Mouse (Mus musculus) MEL (cell line): ENCODE data around the gene Zfc3h1. TPM values are rescaled to one million over a fixed set of nuclear protein-coding genes. Genes with fewer than 3 reads are reported as not detected.

Experiments used
- DNase-seq: peaks from one replicate; pipeline ENCODE4 v3.0.0; 2011; ENCODE audit warnings: low read depth, low spot score
- H3K27ac ChIP-seq: 2 replicates; pipeline ENCODE4 v1.5.1; 2012; ENCODE audit warnings: low read depth, mild to moderate bottlenecking, control low read depth, low read length, moderate library complexity; ENCODE audit not compliant: control insufficient read depth
- H3K27me3 ChIP-seq, 2 experiments: fragments of 150-350 bp in 1 of 2; sonication (generic) in 1 of 2; 2 replicates each; pipeline ENCODE4 v1.6.1; 2012; ENCODE audit warnings: low read length in 2 of 2, mild to moderate bottlenecking in 2 of 2, improper control_type of control experiment in 1 of 2, moderate library complexity in 1 of 2; ENCODE audit not compliant: insufficient read depth in 2 of 2, control insufficient read depth in 1 of 2
- H3K36me3 ChIP-seq, 2 experiments: 2 replicates each; pipeline ENCODE4 v1.6.1; 2012 to 2014; ENCODE audit warnings: low read length in 2 of 2, improper control_type of control experiment in 1 of 2, inconsistent platforms in 1 of 2, mild to moderate bottlenecking in 1 of 2; ENCODE audit not compliant: insufficient read depth in 2 of 2, control insufficient read depth in 1 of 2
- H3K4me1 ChIP-seq, 2 experiments: fragments of 150-350 bp in 1 of 2; sonication (generic) in 1 of 2; 2 replicates each; pipeline ENCODE4 v1.6.1; 2012; ENCODE audit warnings: low read length in 2 of 2, improper control_type of control experiment in 1 of 2, mild to moderate bottlenecking in 1 of 2; ENCODE audit not compliant: insufficient read depth in 2 of 2, control insufficient read depth in 1 of 2
- H3K4me3 ChIP-seq, 2 experiments: fragments of 150-350 bp in 1 of 2; sonication (generic) in 1 of 2; 2 replicates each; pipeline ENCODE4 v1.5.1; 2012; ENCODE audit warnings: low read depth in 2 of 2, low read length in 2 of 2, mild to moderate bottlenecking in 2 of 2, moderate library complexity in 2 of 2, control low read depth in 1 of 2, improper control_type of control experiment in 1 of 2; ENCODE audit not compliant: control insufficient read depth in 1 of 2, insufficient read depth in 1 of 2
- H3K79me2 ChIP-seq: 2 replicates; pipeline ENCODE4 v1.6.1; 2012; ENCODE audit warnings: mild to moderate bottlenecking, low read length, moderate library complexity; ENCODE audit not compliant: control insufficient read depth, poor library complexity, insufficient read depth
- H3K9ac ChIP-seq: 2 replicates; pipeline ENCODE4 v1.6.1; 2012; ENCODE audit warnings: low read depth, mild to moderate bottlenecking, control low read depth, low read length, moderate library complexity; ENCODE audit not compliant: control insufficient read depth, poor library complexity, severe bottlenecking
- H3K9me3 ChIP-seq: fragments of 150-350 bp; sonication (generic); replicated peaks from 2 replicates; pipeline ENCODE4 v1.6.1; 2012; ENCODE audit warnings: mild to moderate bottlenecking, low read length, improper control_type of control experiment, moderate library complexity; ENCODE audit not compliant: insufficient read depth
- BHLHE40 ChIP-seq: IDR thresholded peaks from 2 replicates; pipeline ENCODE4 v1.6.1; 2012; ENCODE audit warnings: low read depth, mild to moderate bottlenecking, inconsistent platforms, low read length, improper control_type of control experiment, borderline replicate concordance
- CHD2 ChIP-seq: IDR thresholded peaks from 2 replicates; pipeline ENCODE4 v1.6.1; 2011; ENCODE audit warnings: low read length, improper control_type of control experiment
- CTCF ChIP-seq, 3 experiments: IDR thresholded peaks in 2 of 3; conservative IDR thresholded peaks in 1 of 3; 2 replicates each; pipeline ENCODE4 v1.5.1; 2011 to 2012; ENCODE audit warnings: low read length in 3 of 3, low read depth in 2 of 3, mild to moderate bottlenecking in 2 of 3, improper control_type of control experiment in 1 of 3, inconsistent platforms in 1 of 3, mixed read lengths in 1 of 3, moderate library complexity in 1 of 3; ENCODE audit not compliant: control insufficient read depth in 1 of 3, insufficient read depth in 1 of 3, poor library complexity in 1 of 3, severe bottlenecking in 1 of 3
- ELF1 ChIP-seq: IDR thresholded peaks from 2 replicates; pipeline ENCODE4 v1.6.1; 2014; ENCODE audit warnings: low read depth, mild to moderate bottlenecking, inconsistent platforms, low read length, improper control_type of control experiment, moderate library complexity
- ETS1 ChIP-seq: IDR thresholded peaks from 2 replicates; pipeline ENCODE4 v1.6.1; 2012; ENCODE audit warnings: low read depth, mild to moderate bottlenecking, inconsistent platforms, low read length, improper control_type of control experiment, moderate library complexity
- GABPA ChIP-seq: IDR thresholded peaks from 2 replicates; pipeline ENCODE4 v1.6.1; 2012; ENCODE audit warnings: low read depth, mild to moderate bottlenecking, inconsistent platforms, low read length, improper control_type of control experiment, moderate library complexity
- HCFC1 ChIP-seq: IDR thresholded peaks from 2 replicates; pipeline ENCODE4 v1.6.1; 2012; ENCODE audit warnings: low read depth, mild to moderate bottlenecking, inconsistent platforms, low read length, improper control_type of control experiment, moderate library complexity
- MAX ChIP-seq: IDR thresholded peaks from 2 replicates; pipeline ENCODE4 v1.6.1; 2011; ENCODE audit warnings: low read length, improper control_type of control experiment
- MAZ ChIP-seq: IDR thresholded peaks from 2 replicates; pipeline ENCODE4 v1.6.1; 2012; ENCODE audit warnings: low read depth, mild to moderate bottlenecking, inconsistent platforms, low read length, improper control_type of control experiment
- MEF2A ChIP-seq: IDR thresholded peaks from 2 replicates; pipeline ENCODE4 v1.6.1; 2014; ENCODE audit warnings: low read depth, mild to moderate bottlenecking, inconsistent platforms, low read length, improper control_type of control experiment; ENCODE audit not compliant: poor library complexity, insufficient replicate concordance, severe bottlenecking; ENCODE audit errors: extremely low read depth
- MXI1 ChIP-seq: IDR thresholded peaks from 2 replicates; pipeline ENCODE4 v1.6.1; 2011; ENCODE audit warnings: mild to moderate bottlenecking, low read depth, low read length, improper control_type of control experiment
- MYC ChIP-seq: IDR thresholded peaks from 2 replicates; pipeline ENCODE4 v1.6.1; 2011; ENCODE audit warnings: low read depth, mild to moderate bottlenecking, low read length, improper control_type of control experiment, moderate library complexity
- NELFE ChIP-seq: IDR thresholded peaks from 2 replicates; pipeline ENCODE4 v1.6.1; 2011; ENCODE audit warnings: low read depth, low read length, improper control_type of control experiment
- NRF1 ChIP-seq: IDR thresholded peaks from 2 replicates; pipeline ENCODE4 v1.6.1; 2014; ENCODE audit warnings: low read depth, mild to moderate bottlenecking, inconsistent platforms, low read length, improper control_type of control experiment, moderate library complexity; ENCODE audit not compliant: poor library complexity, insufficient read depth, severe bottlenecking
- POLR2A ChIP-seq, 2 experiments: IDR thresholded peaks; 2 replicates each; pipeline ENCODE4 v1.6.1; 2011 to 2012; ENCODE audit warnings: low read length in 2 of 2, mild to moderate bottlenecking in 2 of 2, control low read depth in 1 of 2, improper control_type of control experiment in 1 of 2, low read depth in 1 of 2, moderate library complexity in 1 of 2; ENCODE audit not compliant: control insufficient read depth in 1 of 2, insufficient read depth in 1 of 2, poor library complexity in 1 of 2
- POLR2AphosphoS2 ChIP-seq: IDR thresholded peaks from 2 replicates; pipeline ENCODE4 v1.6.1; 2011; ENCODE audit warnings: low read length, improper control_type of control experiment
- RAD21 ChIP-seq: IDR thresholded peaks from 2 replicates; pipeline ENCODE4 v1.6.1; 2011; ENCODE audit warnings: mild to moderate bottlenecking, low read depth, low read length, improper control_type of control experiment
- RCOR1 ChIP-seq: IDR thresholded peaks from 2 replicates; pipeline ENCODE4 v1.6.1; 2012; ENCODE audit warnings: low read depth, mild to moderate bottlenecking, inconsistent platforms, low read length, improper control_type of control experiment
- SIN3A ChIP-seq: IDR thresholded peaks from 2 replicates; pipeline ENCODE4 v1.6.1; 2012; ENCODE audit warnings: low read length, improper control_type of control experiment, inconsistent platforms
- SMC3 ChIP-seq: IDR thresholded peaks from 2 replicates; pipeline ENCODE4 v1.6.1; 2011; ENCODE audit warnings: low read depth, low read length, improper control_type of control experiment
- TAL1 ChIP-seq: IDR thresholded peaks from 2 replicates; pipeline ENCODE4 v1.6.1; 2012; ENCODE audit warnings: mild to moderate bottlenecking, inconsistent platforms, low read length, moderate library complexity, mixed read lengths
- TBP ChIP-seq: IDR thresholded peaks from 2 replicates; pipeline ENCODE4 v1.8.0; 2011; ENCODE audit warnings: low read depth, low read length, improper control_type of control experiment
- TCF12 ChIP-seq: IDR thresholded peaks from 2 replicates; pipeline ENCODE4 v1.6.1; 2014; ENCODE audit warnings: low read depth, mild to moderate bottlenecking, inconsistent platforms, low read length, improper control_type of control experiment, moderate library complexity
- UBTF ChIP-seq: IDR thresholded peaks from 2 replicates; pipeline ENCODE4 v1.6.1; 2012; ENCODE audit warnings: low read depth, mild to moderate bottlenecking, inconsistent platforms, low read length, improper control_type of control experiment, moderate library complexity, borderline replicate concordance; ENCODE audit not compliant: insufficient read depth
- USF1 ChIP-seq: IDR thresholded peaks from 2 replicates; pipeline ENCODE4 v1.6.1; 2014; ENCODE audit warnings: low read depth, mild to moderate bottlenecking, inconsistent platforms, low read length, improper control_type of control experiment, moderate library complexity
- USF2 ChIP-seq, 2 experiments: IDR thresholded peaks; 2 replicates each; pipeline ENCODE4 v1.6.1; 2011 to 2012; ENCODE audit warnings: improper control_type of control experiment in 2 of 2, low read length in 2 of 2, borderline replicate concordance in 1 of 2, inconsistent platforms in 1 of 2, low read depth in 1 of 2, mild to moderate bottlenecking in 1 of 2; ENCODE audit not compliant: insufficient read depth in 1 of 2
- ZKSCAN1 ChIP-seq: IDR thresholded peaks from 2 replicates; pipeline ENCODE4 v1.6.1; 2012; ENCODE audit warnings: low read depth, mild to moderate bottlenecking, inconsistent platforms, low read length, improper control_type of control experiment, moderate library complexity
- ZMIZ1 ChIP-seq: IDR thresholded peaks from 2 replicates; pipeline ENCODE4 v1.6.1; 2012; ENCODE audit warnings: low read depth, mild to moderate bottlenecking, inconsistent platforms, low read length, improper control_type of control experiment, moderate library complexity
- ZNF384 ChIP-seq: IDR thresholded peaks from 2 replicates; pipeline ENCODE4 v1.6.1; 2012; ENCODE audit warnings: low read depth, mild to moderate bottlenecking, inconsistent platforms, low read length, improper control_type of control experiment
- polyA plus RNA-seq, 2 experiments: library from polyadenylated mRNA; stranded (reverse) in 1 of 2; unstranded in 1 of 2; fragments of >175 nt in 1 of 2; fragments of >200 nt in 1 of 2; gene quantifications; 2 replicates each; pipeline versions ENCODE4 v1.2.1 to v1.2.4; 2012; ENCODE audit warnings: low replicate concordance in 2 of 2, low read depth in 1 of 2; ENCODE audit not compliant: insufficient read length in 2 of 2, insufficient read depth in 1 of 2, missing spikeins in 1 of 2
- total RNA-seq: library from RNA; depleted of rRNA; stranded (reverse); fragments of 300-350 nt; gene quantifications from 2 replicates; pipeline ENCODE4 v1.2.3, GENCODE M21; 2012

The Zfc3h1 gene
- total and polyA plus RNA-seq, 3 experiments: 14.4 to 28.7 TPM; not detected in 1

DNA sequence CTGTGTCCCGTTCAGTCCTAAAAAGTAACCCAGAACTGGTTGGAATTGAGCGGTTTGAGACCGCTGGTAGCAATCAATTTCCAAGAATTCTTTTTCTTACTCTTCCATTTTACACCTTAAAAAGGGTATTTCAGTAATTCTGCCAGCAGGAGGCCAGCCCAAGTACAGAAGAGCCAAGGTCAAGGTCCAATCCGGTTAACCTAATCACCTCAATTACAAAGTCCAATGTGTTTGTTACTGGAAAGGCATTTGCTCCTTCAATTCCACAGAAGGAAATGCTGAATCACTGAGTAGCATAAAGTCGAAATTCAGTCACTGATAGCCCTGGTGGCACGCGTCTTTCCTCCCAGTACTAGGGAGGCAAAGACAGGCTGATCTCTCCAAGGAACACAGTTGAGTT, 25.7 kb upstream of the Zfc3h1 start:
- TF ChIP-seq MAZ (no peak), CTCF (IDR thresholded peaks at IDR 0.05 in 2 of 3, conservative IDR thresholded peaks at IDR 0.05 in 1 of 3; ENCODE audit: control insufficient read depth in 1 of 3, insufficient read depth in 1 of 3, low read depth in 2 of 3, low read length in 3 of 3, poor library complexity in 1 of 3, severe bottlenecking in 1 of 3) (peak in 1 of 3 experiments; percentile 13; a peak in 1 of 6 replicates)
- Histone ChIP-seq H3K27me3 (no peaks in the 10 kb centered on the region), H3K4me1 (peaks cover 0 to 10% of the 10 kb centered on the region in 2 experiments; a peak in 1 of 4 replicates), H3K9ac (no peak overlapping the region), H3K36me3 (peaks cover 0 to 8% of the 10 kb centered on the region in 2 experiments; a peak in 2 of 4 replicates), H3K79me2 (no peaks in the 10 kb centered on the region), H3K27ac (no peak overlapping the region), H3K9me3 (no peaks in the 10 kb centered on the region), H3K4me3 (no peak overlapping the region)
- no peak for DNase-seq

DNA sequence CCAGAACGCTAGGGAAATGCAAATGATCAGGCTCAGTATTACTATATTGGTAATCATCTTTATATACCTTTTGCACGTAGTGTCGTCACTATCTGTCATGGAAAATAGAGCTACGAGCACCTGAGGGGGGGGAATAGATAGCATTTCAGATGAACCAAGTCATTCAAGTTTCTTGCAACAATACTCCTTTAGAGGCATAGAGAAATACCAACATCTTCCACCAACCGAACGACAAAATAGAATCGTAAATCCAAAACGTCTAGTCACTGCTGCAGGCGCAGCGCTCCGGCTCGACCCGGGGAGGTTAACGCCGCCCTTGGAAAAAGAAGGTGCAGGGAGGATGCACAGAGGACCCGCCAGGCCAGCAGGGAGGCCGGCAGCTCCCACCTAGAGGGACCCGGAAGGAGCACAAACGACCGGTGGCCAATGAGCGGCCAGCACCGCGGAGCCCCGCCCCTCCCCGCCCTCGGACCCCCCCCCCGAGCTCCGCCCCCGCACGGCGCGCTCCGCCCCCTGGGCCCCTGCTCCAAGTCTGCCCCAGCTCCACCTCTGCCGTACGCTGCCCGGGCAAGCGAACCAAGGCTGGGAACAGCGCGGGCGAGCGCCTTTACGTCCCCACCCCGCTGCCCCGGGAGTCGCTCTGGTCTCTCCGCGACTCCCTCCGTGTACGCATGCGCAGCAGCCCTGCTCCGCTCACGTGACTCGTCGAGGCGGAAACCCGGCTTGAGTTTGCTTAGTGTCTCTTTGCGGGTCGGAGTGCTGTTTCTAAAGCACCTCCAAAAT, 22.7 kb upstream of the Zfc3h1 start, which contains the start of gene Tmem19:
Tmem19 (minus strand) TSS at position 662 of the 783 bp plus-strand sequence.
- Histone ChIP-seq H3K9me3 (no peaks in the 10 kb centered on the region), H3K36me3 (peaks cover 0 to 8% of the 10 kb centered on the region in 2 experiments; a peak in 2 of 4 replicates), H3K4me1 (peaks cover 0 to 10% of the 10 kb centered on the region in 2 experiments; a peak in 1 of 4 replicates), H3K27ac (peak within 1 kb of the TSS; percentile 98), H3K79me2 (no peaks in the 10 kb centered on the region), H3K4me3 (peak within 1 kb of the TSS; percentile 90 to 93), H3K27me3 (no peaks in the 10 kb centered on the region), H3K9ac (peak within 1 kb of the TSS; percentile 88)
- TF ChIP-seq POLR2A (IDR thresholded peaks at IDR 0.05; ENCODE audit: control insufficient read depth in 1 of 2, insufficient read depth in 1 of 2, low read depth in 1 of 2, low read length in 2 of 2, poor library complexity in 1 of 2) (peak; percentile 73 to 98), ETS1 (no peak), ZMIZ1 (peak; percentile 92), BHLHE40 (peak; percentile 91), GABPA (no peak), USF1 (peak; percentile 100), SMC3 (no peak), TBP (peak; percentile 89; the same call in 1 of the 2 replicates), ELF1 (peak; percentile 83), MAX (peak; percentile 93), POLR2AphosphoS2 (peak; percentile 97), MYC (no peak), MXI1 (peak; percentile 76), UBTF (no peak), HCFC1 (peak; percentile 79), USF2 (IDR thresholded peaks at IDR 0.05; ENCODE audit: borderline replicate concordance in 1 of 2, insufficient read depth in 1 of 2, low read depth in 1 of 2, low read length in 2 of 2) (peak; percentile 73 to 93), RAD21 (no peak), TCF12 (peak; percentile 31; the same call in 1 of the 2 replicates), MEF2A (no peak), ZKSCAN1 (no peak), TAL1 (no peak), ZNF384 (no peak), NRF1 (peak; percentile 92), NELFE (peak; percentile 89), SIN3A (peak; percentile 90; the same call in 1 of the 2 replicates), RCOR1 (no peak), CHD2 (no peak)
- peak; percentile 97 for DNase-seq
